Mouse (Mus musculus) lung, embryonic 15.5 days (tissue): Measurements from ENCODE around the gene Arv1. TPM values are rescaled to one million over a fixed set of nuclear protein-coding genes. Genes with fewer than 3 reads are reported as not detected.

Source experiments
- ATAC-seq: fragments of 200-750 bp; cut with Nextera tagmentation; 2 replicates; pipeline ENCODE4 v1.8.0; 2017; ENCODE audit warnings: moderate number of reproducible peaks, borderline replicate concordance; ENCODE audit not compliant: low FRiP score, low TSS enrichment; ENCODE audit errors: extremely low read depth
- H3K27ac ChIP-seq: fragments of 300-500 bp; sonication (generic); 2 replicates; pipeline ENCODE4 v1.5.1; 2015; ENCODE audit warnings: moderate library complexity, mild to moderate bottlenecking, inconsistent platforms
- H3K27me3 ChIP-seq: fragments of 300-500 bp; sonication (generic); 2 replicates; pipeline ENCODE4 v1.6.1; 2015; ENCODE audit warnings: inconsistent platforms
- H3K36me3 ChIP-seq: fragments of 300-500 bp; sonication (generic); 2 replicates; pipeline ENCODE4 v1.6.1; 2015; ENCODE audit warnings: inconsistent platforms
- H3K4me1 ChIP-seq: fragments of 300-500 bp; sonication (generic); 2 replicates; pipeline ENCODE4 v1.6.1; 2015; ENCODE audit warnings: inconsistent platforms
- H3K4me2 ChIP-seq: fragments of 300-500 bp; sonication (generic); 2 replicates; pipeline ENCODE4 v1.6.1; 2015; ENCODE audit warnings: inconsistent platforms, mild to moderate bottlenecking, moderate library complexity
- H3K4me3 ChIP-seq: fragments of 300-500 bp; sonication (generic); 2 replicates; pipeline ENCODE4 v1.5.1; 2015; ENCODE audit warnings: mild to moderate bottlenecking, inconsistent platforms
- H3K9ac ChIP-seq: fragments of 300-500 bp; sonication (generic); 2 replicates; pipeline ENCODE4 v1.6.1; 2015; ENCODE audit warnings: inconsistent platforms
- H3K9me3 ChIP-seq: fragments of 300-500 bp; sonication (generic); 2 replicates; pipeline ENCODE4 v1.6.1; 2016; ENCODE audit warnings: inconsistent platforms
- WGBS: fragments of 180-500 bp; shearing (Covaris S2); methylation state at CpG from one replicate; pipeline ENCODE4 v1.1.7; 2015; 5-methylcytosine and 5-hydroxymethylcytosine counted together
- polyA plus RNA-seq: library from polyadenylated mRNA; unstranded; fragments of >200 nt; fragmentation: Nextera tagmentation; extraction: Ambion mirVana; gene quantifications from 2 replicates; pipeline ENCODE4 v1.2.1, GENCODE M21; 2015

Gene Arv1
- polyA plus RNA-seq, 1 experiment from 2014 or later, result 23.8 TPM

DNA sequence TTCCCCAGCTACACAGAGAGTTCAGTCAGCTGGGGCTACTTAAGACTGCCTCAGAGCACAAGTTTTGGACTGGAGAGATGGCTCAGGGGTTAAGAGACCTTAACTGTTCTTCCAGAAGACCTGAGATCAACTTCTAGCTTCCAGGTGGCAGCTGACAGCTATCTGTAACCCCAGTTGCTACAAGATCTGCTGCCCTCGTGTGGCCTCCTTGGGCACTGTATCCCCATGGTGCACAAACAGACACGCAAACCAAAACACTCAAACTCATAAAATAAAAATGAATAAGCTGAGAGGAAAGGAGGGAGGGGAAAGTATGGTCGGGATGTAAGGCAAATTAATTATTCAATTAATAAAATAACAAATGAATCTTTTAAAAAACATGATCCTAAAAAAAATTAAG lies 36.6 kb downstream of the Arv1 start:
- Histone ChIP-seq H3K4me3 (no peak overlapping the region), H3K9ac (no peak overlapping the region), H3K36me3 (no peaks in the 10 kb centered on the region), H3K4me2 (no peak overlapping the region), H3K9me3 (no peaks in the 10 kb centered on the region), H3K4me1 (peaks cover 17% of the 10 kb centered on the region), H3K27ac (no peak overlapping the region), H3K27me3 (no peaks in the 10 kb centered on the region)
- WGBS, result 37% methylated on average over 3 of the region's 3 CpGs
- ATAC-seq, result no peak

GRCm38 (mm10) chr8:124763061-124763460 lies 41.1 kb downstream of the Arv1 start:
- no peak overlapping the region for H3K9ac ChIP-seq
- no peaks in the 10 kb centered on the region for H3K9me3 ChIP-seq
- H3K36me3 ChIP-seq, result no peaks in the 10 kb centered on the region
- H3K4me2 ChIP-seq, result no peak overlapping the region
- no peaks in the 10 kb centered on the region for H3K4me1 ChIP-seq
- no peak overlapping the region for H3K4me3 ChIP-seq
- H3K27ac ChIP-seq, result no peak overlapping the region
- H3K27me3 ChIP-seq, result no peaks in the 10 kb centered on the region
- 55% methylated on average over 7 of the region's 7 CpGs for WGBS
- no peak for ATAC-seq

DNA sequence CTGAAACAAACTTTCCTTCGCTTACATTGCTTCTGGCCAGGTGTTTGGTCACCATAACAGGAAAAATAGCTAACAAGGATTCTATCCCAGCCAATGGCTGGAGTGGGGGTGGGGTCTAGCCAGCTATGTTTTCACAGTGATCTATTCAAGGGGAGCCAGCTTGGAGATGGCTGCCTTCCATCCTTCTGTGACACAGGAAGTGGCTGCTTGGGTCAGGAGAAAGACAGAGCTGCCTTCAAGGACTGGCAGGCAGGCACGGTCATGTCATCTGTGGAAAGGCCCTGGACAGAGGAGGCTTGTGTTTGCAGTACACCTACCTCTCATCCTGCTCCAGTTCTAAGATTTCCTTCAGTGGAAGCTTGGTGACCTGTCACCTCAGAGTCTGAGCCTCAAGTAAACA lies 50.5 kb downstream of the Arv1 start:
- Histone ChIP-seq H3K4me3 (no peak overlapping the region), H3K4me2 (no peak overlapping the region), H3K9ac (no peak overlapping the region), H3K9me3 (no peaks in the 10 kb centered on the region), H3K4me1 (peaks cover 19% of the 10 kb centered on the region), H3K36me3 (no peaks in the 10 kb centered on the region), H3K27ac (no peak overlapping the region), H3K27me3 (no peaks in the 10 kb centered on the region)
- no peak for ATAC-seq
- WGBS, result 30% methylated on average over 2 of the region's 2 CpGs

GRCm38 (mm10) chr8:124775695-124776094 lies 53.8 kb downstream of the Arv1 start:
- WGBS, result 12% methylated on average over 16 of the region's 16 CpGs
- Histone ChIP-seq H3K9ac (no peak overlapping the region), H3K36me3 (no peaks in the 10 kb centered on the region), H3K4me3 (peak overlapping the region; percentile 17; the same call in 1 of the 2 replicates), H3K27me3 (no peaks in the 10 kb centered on the region; the same call in 1 of the 2 replicates), H3K27ac (no peak overlapping the region), H3K4me2 (peak overlapping the region; percentile 51), H3K4me1 (peaks cover 22% of the 10 kb centered on the region), H3K9me3 (no peaks in the 10 kb centered on the region)
- ATAC-seq, result no peak

DNA sequence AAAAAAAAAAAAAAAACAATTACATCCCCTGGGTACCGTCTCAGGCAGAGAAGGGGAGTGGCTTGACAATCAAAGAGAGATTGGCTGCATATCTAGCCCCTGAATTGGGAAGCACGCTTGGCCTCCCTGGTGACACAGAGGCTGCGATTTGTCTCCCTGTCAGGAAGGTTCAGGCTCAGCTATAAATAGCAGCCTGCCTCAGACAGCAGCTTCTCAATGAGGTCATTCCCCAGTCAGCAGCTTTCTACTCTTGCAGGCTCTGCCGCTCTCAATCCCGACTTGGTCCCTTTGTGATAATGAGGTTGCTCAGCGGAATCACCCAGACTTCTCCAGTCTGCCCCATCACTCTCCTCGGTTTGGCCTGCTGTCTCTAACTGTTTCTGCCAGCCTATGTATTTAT lies 58.3 kb downstream of the Arv1 start:
- 6% methylated on average over 7 of the region's 7 CpGs for WGBS
- H3K27ac ChIP-seq, result no peak overlapping the region
- no peak for ATAC-seq
- H3K4me3 ChIP-seq, result no peak overlapping the region
- H3K9me3 ChIP-seq, result no peaks in the 10 kb centered on the region
- peaks cover 7% of the 10 kb centered on the region for H3K4me1 ChIP-seq
- no peaks in the 10 kb centered on the region; the same call in 1 of the 2 replicates for H3K27me3 ChIP-seq
- no peaks in the 10 kb centered on the region for H3K36me3 ChIP-seq
- no peak overlapping the region for H3K9ac ChIP-seq
- H3K4me2 ChIP-seq, result no peak overlapping the region

DNA sequence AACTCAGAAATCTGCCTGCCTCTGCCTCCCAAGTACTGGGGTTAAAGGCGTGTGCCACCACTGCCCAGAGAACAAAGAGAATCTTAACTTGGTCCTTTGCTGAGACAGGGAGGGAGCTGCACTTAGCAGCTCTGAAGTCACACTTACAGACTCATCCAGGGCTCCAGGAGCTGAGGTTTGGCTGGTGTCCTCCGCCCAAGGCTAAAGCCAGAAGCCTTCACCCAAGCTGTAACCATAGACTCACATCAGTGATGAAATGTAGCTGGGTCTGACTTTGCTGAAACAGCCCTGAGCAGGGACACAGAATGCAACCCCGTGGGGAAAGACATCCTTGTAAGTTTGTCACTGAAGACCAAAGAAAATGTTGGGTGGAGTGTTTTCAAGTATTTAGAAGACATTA lies 60.5 kb downstream of the Arv1 start:
- Histone ChIP-seq H3K27ac (no peak overlapping the region), H3K9ac (no peak overlapping the region), H3K4me1 (peaks cover 3% of the 10 kb centered on the region; the same call in 1 of the 2 replicates), H3K4me2 (no peak overlapping the region), H3K27me3 (no peaks in the 10 kb centered on the region; the same call in 1 of the 2 replicates), H3K9me3 (no peaks in the 10 kb centered on the region), H3K4me3 (no peak overlapping the region), H3K36me3 (no peaks in the 10 kb centered on the region)
- no peak for ATAC-seq
- whole genome bisulfite sequencing, result 77% methylated on average over 3 of the region's 3 CpGs

- no peak for ATAC-seq
- Histone ChIP-seq H3K4me1 (peaks cover 3% of the 10 kb centered on the region; the same call in 1 of the 2 replicates), H3K9ac (no peak overlapping the region), H3K4me2 (no peak overlapping the region), H3K27me3 (peaks cover 3% of the 10 kb centered on the region; the same call in 1 of the 2 replicates), H3K4me3 (no peak overlapping the region), H3K9me3 (no peaks in the 10 kb centered on the region), H3K36me3 (no peaks in the 10 kb centered on the region), H3K27ac (no peak overlapping the region)
- 80% methylated on average over 15 of the region's 15 CpGs for WGBS
Observed at GRCm38 (mm10) chr8:124783228-124783627, 61.3 kb downstream of the Arv1 start.

Other genes with a start within 250 kb of the Arv1 start
- gene Cog2, start 201.4 kb upstream of the Arv1 start, polyA plus RNA-seq, result 36.6 and 37.2 TPM in 2 replicates
- 6.9 and 7.9 TPM in 2 replicates for gene Agt, start 152.4 kb upstream of the Arv1 start, polyA plus RNA-seq
- 0.29 and 0.50 TPM in 2 replicates for gene Capn9, start 146.0 kb upstream of the Arv1 start, polyA plus RNA-seq
- 29.9 and 30.1 TPM in 2 replicates for gene 2310022B05Rik, start 58.8 kb upstream of the Arv1 start, polyA plus RNA-seq
- 47.0 and 49.7 TPM in 2 replicates for gene Ttc13, start 156 bp upstream of the Arv1 start, polyA plus RNA-seq
- 11.3 and 14.4 TPM in 2 replicates for gene Fam89a, start 29.7 kb downstream of the Arv1 start, polyA plus RNA-seq
- gene Trim67, start 71.0 kb downstream of the Arv1 start, polyA plus RNA-seq, result 0.66 and 0.67 TPM in 2 replicates
- gene Gnpat, start 140.9 kb downstream of the Arv1 start, polyA plus RNA-seq, result 93.6 and 99.0 TPM in 2 replicates
- 42.0 and 43.9 TPM in 2 replicates for gene 2810004N23Rik, start 141.0 kb downstream of the Arv1 start, polyA plus RNA-seq
- gene Exoc8, start 175.6 kb downstream of the Arv1 start, polyA plus RNA-seq, result 8.8 and 9.7 TPM in 2 replicates
- gene Sprtn, start 175.7 kb downstream of the Arv1 start, polyA plus RNA-seq, result 10.3 and 10.5 TPM in 2 replicates
- gene Egln1, start 227.2 kb downstream of the Arv1 start, polyA plus RNA-seq, result 12.0 and 13.3 TPM in 2 replicates